Mouse (Mus musculus) thymus, adult 18-20 months (tissue): ENCODE measurements around the gene Cast.

Experiments used
- DNase-seq, 2 experiments: peaks; one replicate each; pipeline ENCODE4 v3.0.0; 2022; ENCODE audit warnings: mixed read lengths in 2 of 2

Gene Cast

DNA sequence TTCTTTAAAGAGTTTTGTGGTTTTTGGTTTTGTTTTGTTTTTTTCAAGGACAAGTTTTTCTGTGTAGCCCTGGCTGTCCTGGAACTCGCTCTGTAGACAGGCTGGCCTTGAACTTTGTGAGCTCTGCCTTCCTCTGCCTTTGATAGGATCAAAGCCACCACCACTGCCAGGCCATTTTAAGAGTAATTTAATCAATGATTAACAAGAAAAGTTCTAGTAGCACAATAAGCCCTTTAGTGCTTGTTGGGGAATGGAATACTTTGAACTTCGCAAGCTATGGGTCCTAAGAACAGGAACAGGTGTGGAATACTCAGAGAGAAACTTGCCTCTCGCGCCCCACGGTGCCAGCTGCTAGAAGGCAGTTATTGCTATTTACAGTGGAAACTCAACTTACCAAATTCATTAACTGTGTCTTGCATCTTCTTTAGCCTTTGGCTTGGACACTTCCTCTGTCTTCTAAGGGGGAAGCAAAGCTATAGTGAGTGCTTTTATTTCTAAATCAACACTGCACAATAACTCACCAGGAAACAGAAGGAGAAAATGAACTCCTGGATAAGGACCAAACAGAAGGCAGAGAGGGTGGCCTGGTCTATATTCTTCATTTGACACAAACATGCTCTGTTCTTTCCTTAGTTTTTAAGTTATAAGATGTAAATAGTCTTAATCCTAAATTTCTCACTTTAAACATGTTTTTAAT lies 113.0 kb downstream of the Cast start:
- no peak for DNase-seq
